Mouse (Mus musculus) MEL (cell line): ENCODE measurements around the gene Atg9b. TPM values are rescaled to one million over a fixed set of nuclear protein-coding genes. Genes with fewer than 3 reads are reported as not detected.

Source experiments
- DNase-seq: peaks from one replicate; pipeline ENCODE4 v3.0.0; 2011; ENCODE audit warnings: low read depth, low spot score
- H3K27ac ChIP-seq: 2 replicates; pipeline ENCODE4 v1.5.1; 2012; ENCODE audit warnings: low read depth, mild to moderate bottlenecking, control low read depth, low read length, moderate library complexity; ENCODE audit not compliant: control insufficient read depth
- H3K27me3 ChIP-seq, 2 experiments: fragments of 150-350 bp in 1 of 2; sonication (generic) in 1 of 2; 2 replicates each; pipeline ENCODE4 v1.6.1; 2012; ENCODE audit warnings: low read length in 2 of 2, mild to moderate bottlenecking in 2 of 2, improper control_type of control experiment in 1 of 2, moderate library complexity in 1 of 2; ENCODE audit not compliant: insufficient read depth in 2 of 2, control insufficient read depth in 1 of 2
- H3K36me3 ChIP-seq, 2 experiments: 2 replicates each; pipeline ENCODE4 v1.6.1; 2012 to 2014; ENCODE audit warnings: low read length in 2 of 2, improper control_type of control experiment in 1 of 2, inconsistent platforms in 1 of 2, mild to moderate bottlenecking in 1 of 2; ENCODE audit not compliant: insufficient read depth in 2 of 2, control insufficient read depth in 1 of 2
- H3K4me1 ChIP-seq, 2 experiments: fragments of 150-350 bp in 1 of 2; sonication (generic) in 1 of 2; 2 replicates each; pipeline ENCODE4 v1.6.1; 2012; ENCODE audit warnings: low read length in 2 of 2, improper control_type of control experiment in 1 of 2, mild to moderate bottlenecking in 1 of 2; ENCODE audit not compliant: insufficient read depth in 2 of 2, control insufficient read depth in 1 of 2
- H3K4me3 ChIP-seq, 2 experiments: fragments of 150-350 bp in 1 of 2; sonication (generic) in 1 of 2; 2 replicates each; pipeline ENCODE4 v1.5.1; 2012; ENCODE audit warnings: low read depth in 2 of 2, low read length in 2 of 2, mild to moderate bottlenecking in 2 of 2, moderate library complexity in 2 of 2, control low read depth in 1 of 2, improper control_type of control experiment in 1 of 2; ENCODE audit not compliant: control insufficient read depth in 1 of 2, insufficient read depth in 1 of 2
- H3K79me2 ChIP-seq: 2 replicates; pipeline ENCODE4 v1.6.1; 2012; ENCODE audit warnings: mild to moderate bottlenecking, low read length, moderate library complexity; ENCODE audit not compliant: control insufficient read depth, poor library complexity, insufficient read depth
- H3K9ac ChIP-seq: 2 replicates; pipeline ENCODE4 v1.6.1; 2012; ENCODE audit warnings: low read depth, mild to moderate bottlenecking, control low read depth, low read length, moderate library complexity; ENCODE audit not compliant: control insufficient read depth, poor library complexity, severe bottlenecking
- H3K9me3 ChIP-seq: fragments of 150-350 bp; sonication (generic); replicated peaks from 2 replicates; pipeline ENCODE4 v1.6.1; 2012; ENCODE audit warnings: mild to moderate bottlenecking, low read length, improper control_type of control experiment, moderate library complexity; ENCODE audit not compliant: insufficient read depth
- CHD1 ChIP-seq: IDR thresholded peaks from 2 replicates; pipeline ENCODE4 v1.6.1; 2012; ENCODE audit warnings: low read depth, mild to moderate bottlenecking, inconsistent platforms, low read length, improper control_type of control experiment
- CTCF ChIP-seq, 3 experiments: IDR thresholded peaks in 2 of 3; conservative IDR thresholded peaks in 1 of 3; 2 replicates each; pipeline ENCODE4 v1.5.1; 2011 to 2012; ENCODE audit warnings: low read length in 3 of 3, low read depth in 2 of 3, mild to moderate bottlenecking in 2 of 3, improper control_type of control experiment in 1 of 3, inconsistent platforms in 1 of 3, mixed read lengths in 1 of 3, moderate library complexity in 1 of 3; ENCODE audit not compliant: control insufficient read depth in 1 of 3, insufficient read depth in 1 of 3, poor library complexity in 1 of 3, severe bottlenecking in 1 of 3
- E2F4 ChIP-seq: IDR thresholded peaks from 2 replicates; pipeline ENCODE4 v1.6.1; 2011; ENCODE audit warnings: low read depth, low read length, improper control_type of control experiment, borderline replicate concordance
- EP300 ChIP-seq, 2 experiments: IDR thresholded peaks; 2 replicates each; pipeline ENCODE4 v1.6.1; 2011; ENCODE audit warnings: improper control_type of control experiment in 2 of 2, low read length in 2 of 2, low read depth in 1 of 2, mild to moderate bottlenecking in 1 of 2
- GABPA ChIP-seq: IDR thresholded peaks from 2 replicates; pipeline ENCODE4 v1.6.1; 2012; ENCODE audit warnings: low read depth, mild to moderate bottlenecking, inconsistent platforms, low read length, improper control_type of control experiment, moderate library complexity
- GATA1 ChIP-seq: IDR thresholded peaks from 2 replicates; pipeline ENCODE4 v1.6.1; 2011; ENCODE audit warnings: low read depth, low read length, improper control_type of control experiment
- HCFC1 ChIP-seq: IDR thresholded peaks from 2 replicates; pipeline ENCODE4 v1.6.1; 2012; ENCODE audit warnings: low read depth, mild to moderate bottlenecking, inconsistent platforms, low read length, improper control_type of control experiment, moderate library complexity
- JUND ChIP-seq: IDR thresholded peaks from 2 replicates; pipeline ENCODE4 v1.6.1; 2011; ENCODE audit warnings: low read depth, mild to moderate bottlenecking, improper control_type of control experiment, low read length
- MAX ChIP-seq: IDR thresholded peaks from 2 replicates; pipeline ENCODE4 v1.6.1; 2011; ENCODE audit warnings: low read length, improper control_type of control experiment
- MAZ ChIP-seq: IDR thresholded peaks from 2 replicates; pipeline ENCODE4 v1.6.1; 2012; ENCODE audit warnings: low read depth, mild to moderate bottlenecking, inconsistent platforms, low read length, improper control_type of control experiment
- MYC ChIP-seq: IDR thresholded peaks from 2 replicates; pipeline ENCODE4 v1.6.1; 2011; ENCODE audit warnings: low read depth, mild to moderate bottlenecking, low read length, improper control_type of control experiment, moderate library complexity
- POLR2AphosphoS2 ChIP-seq: IDR thresholded peaks from 2 replicates; pipeline ENCODE4 v1.6.1; 2011; ENCODE audit warnings: low read length, improper control_type of control experiment
- POLR2AphosphoS5 ChIP-seq: IDR thresholded peaks from 2 replicates; pipeline ENCODE4 v1.6.1; 2012; ENCODE audit warnings: low read depth, borderline replicate concordance, mild to moderate bottlenecking, inconsistent platforms, low read length, moderate library complexity, mixed read lengths
- RCOR1 ChIP-seq: IDR thresholded peaks from 2 replicates; pipeline ENCODE4 v1.6.1; 2012; ENCODE audit warnings: low read depth, mild to moderate bottlenecking, inconsistent platforms, low read length, improper control_type of control experiment
- TCF12 ChIP-seq: IDR thresholded peaks from 2 replicates; pipeline ENCODE4 v1.6.1; 2014; ENCODE audit warnings: low read depth, mild to moderate bottlenecking, inconsistent platforms, low read length, improper control_type of control experiment, moderate library complexity
- ZC3H11A ChIP-seq: IDR thresholded peaks from 2 replicates; pipeline ENCODE4 v1.6.1; 2012; ENCODE audit warnings: low read depth, mild to moderate bottlenecking, inconsistent platforms, low read length, improper control_type of control experiment
- ZMIZ1 ChIP-seq: IDR thresholded peaks from 2 replicates; pipeline ENCODE4 v1.6.1; 2012; ENCODE audit warnings: low read depth, mild to moderate bottlenecking, inconsistent platforms, low read length, improper control_type of control experiment, moderate library complexity
- ZNF384 ChIP-seq: IDR thresholded peaks from 2 replicates; pipeline ENCODE4 v1.6.1; 2012; ENCODE audit warnings: low read depth, mild to moderate bottlenecking, inconsistent platforms, low read length, improper control_type of control experiment
- polyA plus RNA-seq, 2 experiments: library from polyadenylated mRNA; stranded (reverse) in 1 of 2; unstranded in 1 of 2; fragments of >175 nt in 1 of 2; fragments of >200 nt in 1 of 2; gene quantifications; 2 replicates each; pipeline versions ENCODE4 v1.2.1 to v1.2.4; 2012; ENCODE audit warnings: low replicate concordance in 2 of 2, low read depth in 1 of 2; ENCODE audit not compliant: insufficient read length in 2 of 2, insufficient read depth in 1 of 2, missing spikeins in 1 of 2
- total RNA-seq: library from RNA; depleted of rRNA; stranded (reverse); fragments of 300-350 nt; gene quantifications from 2 replicates; pipeline ENCODE4 v1.2.3, GENCODE M21; 2012

The Atg9b gene
- total and polyA plus RNA-seq, 3 experiments: 41.2 to 41.5 TPM; not detected in 1

DNA sequence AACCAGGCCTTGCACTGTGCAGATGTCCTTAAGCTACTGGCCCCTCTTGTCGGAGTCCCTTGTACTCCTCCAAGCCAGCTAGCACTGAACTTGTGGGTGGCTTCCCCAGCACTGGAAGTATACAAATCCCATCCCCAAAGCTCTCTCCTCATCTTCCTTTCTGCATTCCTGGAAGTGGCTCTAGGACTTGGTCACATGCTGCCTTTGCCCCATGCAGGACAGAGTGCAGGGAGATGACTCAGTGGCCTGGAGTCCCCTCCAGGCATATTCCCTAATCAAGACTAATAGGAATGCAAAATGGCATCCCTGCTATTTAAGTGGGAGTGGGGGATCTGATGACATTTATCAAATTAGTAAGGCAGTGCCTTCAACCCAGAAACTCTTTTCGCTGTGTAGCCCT, 20.1 kb upstream of the Atg9b start:
- Histone ChIP-seq H3K79me2 (no peaks in the 10 kb centered on the region), H3K4me3 (no peak overlapping the region), H3K36me3 (no peaks in the 10 kb centered on the region; a peak in 1 of 4 replicates), H3K27me3 (no peaks in the 10 kb centered on the region), H3K4me1 (peaks cover 0 to 3% of the 10 kb centered on the region in 2 experiments; a peak in 1 of 4 replicates), H3K9ac (no peak overlapping the region), H3K27ac (no peak overlapping the region), H3K9me3 (no peaks in the 10 kb centered on the region)
- DNase-seq: no peak
- no peak for TF ChIP-seq RCOR1
- no peak for TF ChIP-seq EP300 (IDR thresholded peaks at IDR 0.05; ENCODE audit: low read depth in 1 of 2, low read length in 2 of 2)
- no peak for TF ChIP-seq MAX
- no peak for TF ChIP-seq CTCF (IDR thresholded peaks at IDR 0.05 in 2 of 3, conservative IDR thresholded peaks at IDR 0.05 in 1 of 3; ENCODE audit: control insufficient read depth in 1 of 3, insufficient read depth in 1 of 3, low read depth in 2 of 3, low read length in 3 of 3, poor library complexity in 1 of 3, severe bottlenecking in 1 of 3)
- no peak for TF ChIP-seq GABPA
- no peak for TF ChIP-seq TCF12

DNA sequence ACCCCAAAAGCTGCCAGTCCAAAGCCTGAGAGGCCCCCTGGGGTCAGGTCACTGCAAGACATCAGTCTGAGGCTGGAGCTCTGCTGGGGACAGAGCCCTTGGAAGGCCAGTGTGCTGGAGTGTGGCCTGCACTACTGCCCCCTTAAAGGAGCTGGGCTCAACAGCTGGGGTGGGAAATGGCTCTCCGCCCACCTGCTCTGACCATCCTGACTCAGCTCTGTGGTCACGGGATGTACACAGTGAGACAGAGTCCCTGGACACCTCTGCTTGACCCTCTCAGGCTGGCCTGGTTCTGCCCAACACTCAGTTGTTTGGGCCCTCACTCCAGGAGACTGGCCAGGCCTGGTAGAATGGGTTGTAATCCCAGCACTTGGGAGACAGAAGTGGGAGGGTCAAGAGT, 17.5 kb upstream of the Atg9b start:
- Histone ChIP-seq H3K9me3 (no peaks in the 10 kb centered on the region), H3K4me1 (peaks cover 9 to 14% of the 10 kb centered on the region in 2 experiments), H3K36me3 (peaks cover 0 to 12% of the 10 kb centered on the region in 2 experiments; a peak in 3 of 4 replicates), H3K27me3 (no peaks in the 10 kb centered on the region), H3K79me2 (no peaks in the 10 kb centered on the region), H3K27ac (no peak overlapping the region), H3K9ac (no peak overlapping the region), H3K4me3 (no peak overlapping the region)
- no peak for DNase-seq
- TF ChIP-seq ZMIZ1 (no peak), CHD1 (no peak), GABPA (no peak), HCFC1 (no peak), MYC (no peak), JUND (no peak), POLR2AphosphoS5 (no peak), ZC3H11A (no peak)

DNA sequence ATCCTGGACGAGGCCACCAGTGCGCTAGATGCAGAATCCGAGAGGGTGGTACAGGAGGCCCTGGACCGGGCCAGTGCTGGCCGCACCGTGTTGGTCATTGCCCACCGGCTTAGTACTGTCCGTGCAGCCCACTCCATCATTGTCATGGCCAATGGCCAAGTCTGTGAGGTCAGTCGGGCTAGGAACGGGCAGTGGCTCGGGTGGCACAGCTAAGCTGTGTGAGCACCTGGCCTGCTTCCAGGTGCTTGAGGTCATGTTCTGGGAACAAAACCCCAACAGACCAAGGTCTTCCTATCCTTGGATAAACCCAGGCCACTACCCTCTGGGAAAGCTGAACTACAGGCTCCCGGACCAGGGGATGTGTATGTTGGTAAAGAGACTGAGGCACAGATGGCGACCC, 16.7 kb upstream of the Atg9b start:
- Histone ChIP-seq H3K4me3 (no peak overlapping the region), H3K36me3 (peaks cover 0 to 18% of the 10 kb centered on the region in 2 experiments; a peak in 3 of 4 replicates), H3K27ac (no peak overlapping the region), H3K9ac (no peak overlapping the region), H3K4me1 (peaks cover 15 to 20% of the 10 kb centered on the region in 2 experiments), H3K27me3 (no peaks in the 10 kb centered on the region), H3K79me2 (no peaks in the 10 kb centered on the region), H3K9me3 (no peaks in the 10 kb centered on the region)
- no peak for DNase-seq
- TF ChIP-seq MYC: no peak
- TF ChIP-seq MAZ: no peak
- no peak for TF ChIP-seq ZMIZ1
- no peak for TF ChIP-seq POLR2AphosphoS2
- no peak for TF ChIP-seq TCF12
- TF ChIP-seq ZNF384: no peak
- TF ChIP-seq HCFC1: no peak
- no peak for TF ChIP-seq GATA1
- no peak for TF ChIP-seq E2F4
